In the genomic region with DNA sequence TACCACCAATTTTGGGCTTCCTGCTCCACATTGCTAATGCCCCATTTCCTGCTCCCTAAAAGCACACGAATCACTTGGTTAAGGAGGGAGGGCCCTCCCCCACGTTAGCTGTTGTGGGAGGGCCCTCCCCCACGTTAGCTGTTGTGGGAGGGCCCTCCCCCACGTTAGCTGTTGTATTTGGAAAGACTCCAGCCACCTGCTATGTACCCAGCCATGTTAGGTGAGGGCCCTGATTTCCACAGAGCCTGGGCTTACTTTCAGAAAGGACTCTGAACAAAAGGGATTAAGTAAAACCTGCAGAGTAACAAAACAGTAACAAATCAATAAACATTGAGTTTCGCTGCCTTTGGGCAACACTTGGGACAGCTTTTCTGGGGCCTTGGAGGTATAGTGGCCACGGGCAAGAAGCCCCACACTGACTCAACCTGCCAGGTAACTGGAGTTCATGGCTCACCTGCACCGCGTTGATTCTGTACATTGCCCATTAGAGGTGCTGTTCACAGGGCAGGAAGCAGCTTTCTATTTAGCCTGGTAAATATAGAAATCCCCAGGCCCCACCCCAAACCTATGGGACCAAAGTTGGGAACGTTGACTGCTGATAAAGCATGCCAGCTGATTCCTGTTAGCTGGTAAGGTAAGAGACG, we compare ENCODE assay signal across 9 mouse cellular contexts.
DNase-seq lines count a peak whose midpoint lies in the region; ATAC-seq and TF ChIP-seq lines count a peak whose summit lies in the region.
"Had no signal": no experiment of that assay in that cellular context is flagged by ENCODE, and none has a peak within 500 bp of the region (broad histone marks: within the 10 kb centered on the region; RNA-seq: fewer than 3 reads in every experiment).

No protein-coding gene starts in this region.

- no peaks in the 10 kb centered on the region for H3K27me3 ChIP-seq in heart, postnatal 0 days (ENCODE audit: control insufficient read depth, insufficient read depth, low read length)
- no peaks in the 10 kb centered on the region for H3K27me3 ChIP-seq in liver, embryonic 13.5 days
- no peaks in the 10 kb centered on the region; the same call in 1 of the 2 replicates for H3K27me3 ChIP-seq in midbrain, embryonic 13.5 days

- no peak for ATAC-seq in heart, postnatal 0 days (ENCODE audit: insufficient read depth, low read depth)
- peak; percentile 60 for ATAC-seq in liver, embryonic 13.5 days (ENCODE audit: low read depth)
- no peak for ATAC-seq in midbrain, embryonic 13.5 days
- ATAC-seq: hindbrain, postnatal 0 days had no signal

- no peak overlapping the region; the same call in 1 of the 2 replicates for H3K4me2 ChIP-seq in heart, postnatal 0 days (ENCODE audit: low read depth, low read length)
- H3K4me2 ChIP-seq in liver, embryonic 13.5 days, result no peak overlapping the region
- H3K4me2 ChIP-seq in midbrain, embryonic 13.5 days (replicated peaks), result no peak overlapping the region

- H3K4me1 ChIP-seq in heart, postnatal 0 days (ENCODE audit: control insufficient read depth, insufficient read depth), result peaks cover 31% of the 10 kb centered on the region
- peaks cover 26% of the 10 kb centered on the region for H3K4me1 ChIP-seq in liver, embryonic 13.5 days (replicated peaks)
- H3K4me1 ChIP-seq in midbrain, embryonic 13.5 days (replicated peaks), result peaks cover 16% of the 10 kb centered on the region

- WGBS in heart, postnatal 0 days, result 38% methylated on average over 10 of the region's 10 CpGs
- 32% methylated on average over 10 of the region's 10 CpGs for WGBS in liver, embryonic 13.5 days (ENCODE audit: insufficient replicate concordance)
- 32% methylated on average over 10 of the region's 10 CpGs for WGBS in midbrain, embryonic 13.5 days

- no peaks in the 10 kb centered on the region for H3K36me3 ChIP-seq in heart, postnatal 0 days (replicated peaks; ENCODE audit: control insufficient read depth, insufficient read depth, low read length)
- H3K36me3 ChIP-seq in liver, embryonic 13.5 days, result peaks cover 46% of the 10 kb centered on the region
- no peaks in the 10 kb centered on the region for H3K36me3 ChIP-seq in midbrain, embryonic 13.5 days

- no peak overlapping the region for H3K4me3 ChIP-seq in heart, postnatal 0 days (ENCODE audit: low read depth, low read length)
- H3K4me3 ChIP-seq in liver, embryonic 13.5 days (replicated peaks), result no peak overlapping the region
- H3K4me3 ChIP-seq in midbrain, embryonic 13.5 days (replicated peaks), result no peak overlapping the region

- H3K9ac ChIP-seq in heart, postnatal 0 days (replicated peaks; ENCODE audit: low read depth, low read length), result no peak overlapping the region
- peak overlapping the region; percentile 36; the same call in 1 of the 2 replicates for H3K9ac ChIP-seq in liver, embryonic 13.5 days
- no peak overlapping the region for H3K9ac ChIP-seq in midbrain, embryonic 13.5 days (replicated peaks)

- TF ChIP-seq EP300 in heart, postnatal 0 days (IDR thresholded peaks at IDR 0.05; ENCODE audit: low read depth), result no peak

- no peak for TF ChIP-seq CTCF in heart, postnatal 0 days (IDR thresholded peaks at IDR 0.05; ENCODE audit: low read depth)
- TF ChIP-seq CTCF in brain, embryonic 14.5 days (IDR thresholded peaks at IDR 0.05; ENCODE audit: borderline replicate concordance, extremely low read depth, insufficient read depth, insufficient read length), result no peak

- no peaks in the 10 kb centered on the region for H3K9me3 ChIP-seq in heart, postnatal 0 days (replicated peaks; ENCODE audit: control insufficient read depth, low read length)
- no peaks in the 10 kb centered on the region for H3K9me3 ChIP-seq in liver, embryonic 13.5 days (replicated peaks)
- H3K9me3 ChIP-seq in midbrain, embryonic 13.5 days, result no peaks in the 10 kb centered on the region

- no peak for DNase-seq in heart, postnatal 0 days (ENCODE audit: low spot score)
- DNase-seq in heart, adult 8-10 months (ENCODE audit: low spot score), result no peak
- peak; percentile 76 for DNase-seq in CD4-positive helper T cell, adult 2 months (ENCODE audit: low read depth, low spot score)
- DNase-seq in brain, embryonic 14.5 days (ENCODE audit: low read depth), result peak; percentile 50
- DNase-seq in liver, embryonic 13.5 days, result no peak
- DNase-seq in urinary bladder, postnatal 10 days (ENCODE audit: low spot score), result no peak
- no peak for DNase-seq in cerebellum, adult 9-10 months

- TF ChIP-seq POLR2A in brain, embryonic 14.5 days (IDR thresholded peaks at IDR 0.05; ENCODE audit: borderline replicate concordance, extremely low read depth, insufficient read depth, insufficient read length, poor library complexity, severe bottlenecking), result no peak

- H3K27ac ChIP-seq in heart, postnatal 0 days (ENCODE audit: low read depth), result peak overlapping the region; percentile 79
- H3K27ac ChIP-seq in liver, embryonic 13.5 days, result peak overlapping the region; percentile 81
- H3K27ac ChIP-seq in midbrain, embryonic 13.5 days, result no peak overlapping the region
- H3K27ac ChIP-seq: hindbrain, postnatal 0 days had no signal

Comparison
In these comparisons a context has a peak if more than half of its experiments do, and no peak if none do; other contexts are left out.
1. DNase-seq: peak in CD4-positive helper T cell, adult 2 months (single experiment) and brain, embryonic 14.5 days (single experiment); none in heart, postnatal 0 days (single experiment), heart, adult 8-10 months (single experiment), liver, embryonic 13.5 days (single experiment), urinary bladder, postnatal 10 days (single experiment) and cerebellum, adult 9-10 months (single experiment).